Mouse (Mus musculus): ENCODE measurements around the gene Cela3a. TPM values are rescaled to one million over a fixed set of nuclear protein-coding genes. Genes with fewer than 3 reads are reported as not detected.
"Not testable (repeated sequence)": the region's sequence is repeated elsewhere in the genome, so short reads cannot be mapped to it uniquely, and the experiment has no call there.

Gene Cela3a
- polyA plus RNA-seq, 1 experiment: 3.2 TPM

- peak; percentile 5 to 41 for DNase-seq (ENCODE audit: low read depth in 1 of 2, low spot score in 2 of 2)
- Histone ChIP-seq H3K4me1 (ENCODE audit: control insufficient read depth, insufficient read depth, insufficient read length) (no peaks in the 10 kb centered on the region), H3K27me3 (ENCODE audit: control insufficient read depth, insufficient read depth, low read length) (no peaks in the 10 kb centered on the region), H3K4me3 (ENCODE audit: extremely low read depth, insufficient read depth, insufficient read length) (no peak overlapping the region), H3K36me3 (ENCODE audit: control insufficient read depth, insufficient read depth, low read length) (no peaks in the 10 kb centered on the region), H3K27ac (ENCODE audit: insufficient read depth, low read length) (no peak overlapping the region)
- TF ChIP-seq POLR2A (IDR thresholded peaks at IDR 0.05; ENCODE audit: low read depth, low read length): no peak
- peak; percentile 73; the same call in 1 of the 2 replicates for TF ChIP-seq CTCF (IDR thresholded peaks at IDR 0.05; ENCODE audit: extremely low read depth, insufficient read depth, insufficient read length, insufficient replicate concordance)
- WGBS: 50% methylated on average over 5 of the region's 5 CpGs
These were observed 34.0 kb upstream of the Cela3a start for GRCm38 (mm10) chr4:137443625-137444024.

DNA sequence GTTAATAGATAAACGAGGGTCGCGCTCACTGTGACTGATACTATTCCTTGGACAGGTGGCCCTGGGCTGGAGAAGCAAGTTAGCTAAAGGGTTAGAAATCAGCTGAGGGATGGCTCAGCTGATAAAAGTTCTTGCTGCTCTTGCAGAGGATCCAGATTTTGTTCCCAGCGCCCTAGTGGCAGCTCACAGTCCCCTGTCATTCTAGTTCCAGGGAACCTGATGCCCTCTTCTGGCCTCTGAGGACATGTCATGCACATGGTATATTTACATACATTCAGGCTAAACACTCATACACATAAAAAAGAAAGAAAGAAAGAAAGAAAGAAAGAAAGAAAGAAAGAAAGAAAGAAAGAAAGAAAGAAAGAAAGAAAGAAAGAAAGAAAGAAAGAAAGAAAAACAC, 31.7 kb upstream of the Cela3a start:
- no peaks in the 10 kb centered on the region for H3K36me3 ChIP-seq (ENCODE audit: control insufficient read depth, insufficient read depth, low read length)
- DNase-seq (ENCODE audit: low read depth in 1 of 2, low spot score in 2 of 2): no peak

DNA sequence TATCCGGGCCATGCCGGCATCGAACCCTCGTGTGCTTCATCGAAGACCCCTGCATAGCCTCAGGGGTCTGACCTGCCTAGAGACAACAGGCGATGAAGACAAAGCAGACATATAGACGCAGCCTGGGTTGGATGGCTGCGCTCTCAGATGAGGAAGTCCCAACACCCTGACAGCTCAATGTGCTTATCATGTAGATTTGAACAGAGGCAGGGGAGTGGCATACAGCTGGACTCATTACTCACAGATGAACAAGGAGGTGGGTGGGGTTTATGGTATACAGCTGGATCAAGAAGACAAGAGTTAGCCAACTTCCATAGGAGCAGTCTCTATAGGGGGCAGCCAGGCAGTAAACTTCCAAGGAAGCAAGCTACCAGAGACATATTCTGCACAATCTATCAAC, 29.3 kb upstream of the Cela3a start:
- Histone ChIP-seq H3K27me3 (ENCODE audit: control insufficient read depth, insufficient read depth, low read length) (no peaks in the 10 kb centered on the region), H3K27ac (ENCODE audit: insufficient read depth, low read length) (no peak overlapping the region), H3K36me3 (ENCODE audit: control insufficient read depth, insufficient read depth, low read length) (no peaks in the 10 kb centered on the region), H3K4me3 (ENCODE audit: extremely low read depth, insufficient read depth, insufficient read length) (no peak overlapping the region), H3K4me1 (ENCODE audit: control insufficient read depth, insufficient read depth, insufficient read length) (no peaks in the 10 kb centered on the region)
- no peak for DNase-seq (ENCODE audit: low read depth in 1 of 2, low spot score in 2 of 2)
- TF ChIP-seq POLR2A (IDR thresholded peaks at IDR 0.05; ENCODE audit: low read depth, low read length) (no peak), CTCF (IDR thresholded peaks at IDR 0.05; ENCODE audit: extremely low read depth, insufficient read depth, insufficient read length, insufficient replicate concordance) (no peak)
- 75% methylated on average over 8 of the region's 8 CpGs for WGBS

More for the DNA sequence above, 31.7 kb upstream of the Cela3a start:
- Histone ChIP-seq H3K27me3 (ENCODE audit: control insufficient read depth, insufficient read depth, low read length) (no peaks in the 10 kb centered on the region), H3K27ac (ENCODE audit: insufficient read depth, low read length) (no peak overlapping the region), H3K4me1 (ENCODE audit: control insufficient read depth, insufficient read depth, insufficient read length) (no peaks in the 10 kb centered on the region), H3K4me3 (ENCODE audit: extremely low read depth, insufficient read depth, insufficient read length) (no peak overlapping the region)
- TF ChIP-seq POLR2A (IDR thresholded peaks at IDR 0.05; ENCODE audit: low read depth, low read length) (no peak), CTCF (IDR thresholded peaks at IDR 0.05; ENCODE audit: extremely low read depth, insufficient read depth, insufficient read length, insufficient replicate concordance) (no peak)
- WGBS: 89% methylated on average over 4 of the region's 4 CpGs

DNA sequence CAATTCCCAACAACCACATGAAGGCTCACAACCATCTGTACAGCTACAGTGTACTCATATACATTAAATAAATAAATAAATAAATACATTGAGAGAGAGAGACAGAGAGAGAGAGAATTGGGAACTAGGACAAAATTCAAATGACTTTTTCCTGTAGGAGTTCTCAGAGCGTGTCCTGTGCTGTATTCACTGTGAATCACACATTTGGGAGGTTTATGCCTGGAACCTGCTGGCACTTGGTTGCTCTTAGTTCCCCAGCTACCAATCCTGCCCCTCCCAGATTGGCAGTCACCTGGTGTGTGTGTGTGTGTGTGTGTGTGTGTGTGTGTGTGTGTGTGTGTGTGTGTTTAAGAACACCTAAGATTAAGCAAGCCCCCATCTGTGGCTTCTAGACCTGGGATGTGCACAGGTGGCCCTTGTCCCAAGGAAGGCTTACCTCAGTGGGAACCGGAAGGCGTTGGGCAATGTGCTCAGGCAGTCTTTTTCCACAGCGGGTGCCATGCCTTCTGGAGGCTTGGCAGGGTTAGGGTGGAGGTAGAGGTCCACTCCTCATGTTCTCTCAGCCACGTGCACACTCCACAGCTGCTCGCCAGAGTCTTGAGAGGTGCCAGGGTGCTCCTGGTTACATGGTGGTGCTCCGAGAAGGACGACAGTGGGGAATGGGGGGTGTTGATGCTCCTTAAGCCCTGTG, 27.5 kb upstream of the Cela3a start:
- TF ChIP-seq POLR2A (IDR thresholded peaks at IDR 0.05; ENCODE audit: low read depth, low read length): no peak
- no peak for TF ChIP-seq CTCF (IDR thresholded peaks at IDR 0.05; ENCODE audit: extremely low read depth, insufficient read depth, insufficient read length, insufficient replicate concordance)
- no peak overlapping the region for H3K4me3 ChIP-seq (ENCODE audit: extremely low read depth, insufficient read depth, insufficient read length)
- no peak for DNase-seq (ENCODE audit: low read depth in 1 of 2, low spot score in 2 of 2)
- no peaks in the 10 kb centered on the region for H3K4me1 ChIP-seq (ENCODE audit: control insufficient read depth, insufficient read depth, insufficient read length)
- no peak overlapping the region for H3K27ac ChIP-seq (ENCODE audit: insufficient read depth, low read length)
- WGBS: 89% methylated on average over 8 of the region's 8 CpGs
- no peaks in the 10 kb centered on the region for H3K27me3 ChIP-seq (ENCODE audit: control insufficient read depth, insufficient read depth, low read length)
- H3K36me3 ChIP-seq (ENCODE audit: control insufficient read depth, insufficient read depth, low read length): no peaks in the 10 kb centered on the region

GRCm38 (mm10) chr4:137432700-137433550, 23.3 kb upstream of the Cela3a start:
- H3K4me3 ChIP-seq (ENCODE audit: extremely low read depth, insufficient read depth, insufficient read length); H3K4me1 ChIP-seq (ENCODE audit: control insufficient read depth, insufficient read depth, insufficient read length); H3K27ac ChIP-seq (ENCODE audit: insufficient read depth, low read length); H3K36me3 ChIP-seq (ENCODE audit: control insufficient read depth, insufficient read depth, low read length); H3K27me3 ChIP-seq (ENCODE audit: control insufficient read depth, insufficient read depth, low read length); DNase-seq (ENCODE audit: low read depth in 1 of 2, low spot score in 2 of 2): not testable (repeated sequence)
- 70% methylated on average over 10 of the region's 10 CpGs for WGBS

- Histone ChIP-seq H3K4me1 (ENCODE audit: control insufficient read depth, insufficient read depth, insufficient read length) (no peaks in the 10 kb centered on the region), H3K4me3 (ENCODE audit: extremely low read depth, insufficient read depth, insufficient read length) (no peak within 1 kb of the TSS), H3K27ac (ENCODE audit: insufficient read depth, low read length) (no peak within 1 kb of the TSS), H3K36me3 (ENCODE audit: control insufficient read depth, insufficient read depth, low read length) (no peaks in the 10 kb centered on the region), H3K27me3 (ENCODE audit: control insufficient read depth, insufficient read depth, low read length) (no peaks in the 10 kb centered on the region)
- no peak for DNase-seq (ENCODE audit: low read depth in 1 of 2, low spot score in 2 of 2)
- no peak for TF ChIP-seq CTCF (IDR thresholded peaks at IDR 0.05; ENCODE audit: extremely low read depth, insufficient read depth, insufficient read length, insufficient replicate concordance)
- no peak for TF ChIP-seq POLR2A (IDR thresholded peaks at IDR 0.05; ENCODE audit: low read depth, low read length)
- 70% methylated on average over 4 of the region's 4 CpGs for WGBS
These were observed 20.9 kb upstream of the Cela3a start, which contains the start of gene Cela3b for GRCm38 (mm10) chr4:137430502-137430901. Gene Cela3b, minus strand, starts transcription at chr4:137430540.
